Comparison of ENCODE assay signal across 19 mouse cellular contexts in genomic region chr3:99573977-99574373, GRCm38 (mm10).
"Had no signal": no experiment of that assay in that cellular context is flagged by ENCODE, and none has a peak within 500 bp of the region (broad histone marks: within the 10 kb centered on the region; RNA-seq: fewer than 3 reads in every experiment).

No protein-coding gene starts in this region.

- H3K4me1 ChIP-seq: kidney, embryonic 15.5 days; liver, embryonic 13.5 days had no signal

- H3K9me3 ChIP-seq: kidney, embryonic 15.5 days; liver, embryonic 13.5 days had no signal

- H3K4me3 ChIP-seq: kidney, embryonic 15.5 days; left cerebral cortex, adult 2 months; liver, embryonic 13.5 days had no signal

- H3K27me3 ChIP-seq: kidney, embryonic 15.5 days; liver, embryonic 13.5 days had no signal

- H3K36me3 ChIP-seq: kidney, embryonic 15.5 days; liver, embryonic 13.5 days had no signal

- DNase-seq: kidney, adult 11 months; kidney, adult 8-10 months; kidney, postnatal 10 days; kidney, postnatal 36 days; liver, embryonic 13.5 days; lung, adult 2 months; lung, postnatal 14 days; lung, postnatal 4 days; midbrain, embryonic 14.5 days; right cerebral cortex, adult 18-20 months; right cerebral cortex, postnatal 14 days; right cerebral cortex, postnatal 4 days; thymus, adult 2 months; thymus, postnatal 14 days; thymus, postnatal 4 days had no signal

- H3K27ac ChIP-seq: kidney, embryonic 15.5 days; left cerebral cortex, adult 2 months; liver, embryonic 13.5 days; stomach, postnatal 0 days had no signal

- H3K4me2 ChIP-seq: kidney, embryonic 15.5 days; liver, embryonic 13.5 days; midbrain, embryonic 11.5 days had no signal

- H3K9ac ChIP-seq: kidney, embryonic 15.5 days; liver, embryonic 13.5 days had no signal
